Mouse (Mus musculus) kidney, adult 18-20 months (tissue): Measurements from ENCODE around the gene Chst5.
"Not testable (repeated sequence)": the region's sequence is repeated elsewhere in the genome, so short reads cannot be mapped to it uniquely, and the experiment has no call there.

ENCODE experiments used
- DNase-seq: peaks from one replicate; pipeline ENCODE4 v3.0.0; 2021

Chst5 gene

DNA sequence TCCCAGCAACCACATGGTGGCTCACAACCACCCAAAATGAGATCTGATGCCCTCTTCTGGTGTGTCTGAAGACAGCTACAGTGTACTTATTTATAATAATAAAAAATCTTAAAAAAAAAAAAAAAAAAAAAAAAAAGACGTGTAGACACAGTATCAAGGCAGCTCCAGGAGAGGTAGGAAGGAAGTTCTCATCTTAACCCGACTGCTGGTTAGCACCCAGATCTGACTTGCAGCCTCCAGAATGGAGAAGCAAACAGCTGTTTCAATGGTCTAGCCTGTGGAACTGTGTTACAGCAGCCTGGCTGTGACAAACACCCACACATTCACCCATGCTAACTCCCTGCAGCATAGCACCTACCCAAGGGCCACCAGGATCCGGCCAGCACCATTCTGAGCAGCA, 39.9 kb downstream of the Chst5 start:
- no peak for DNase-seq

- DNase-seq: no peak
Observed at GRCm38 (mm10) chr8:111868664-111869063, 41.6 kb downstream of the Chst5 start.

- no peak for DNase-seq
Observed at GRCm38 (mm10) chr8:111865857-111866256, 44.4 kb downstream of the Chst5 start.

DNA sequence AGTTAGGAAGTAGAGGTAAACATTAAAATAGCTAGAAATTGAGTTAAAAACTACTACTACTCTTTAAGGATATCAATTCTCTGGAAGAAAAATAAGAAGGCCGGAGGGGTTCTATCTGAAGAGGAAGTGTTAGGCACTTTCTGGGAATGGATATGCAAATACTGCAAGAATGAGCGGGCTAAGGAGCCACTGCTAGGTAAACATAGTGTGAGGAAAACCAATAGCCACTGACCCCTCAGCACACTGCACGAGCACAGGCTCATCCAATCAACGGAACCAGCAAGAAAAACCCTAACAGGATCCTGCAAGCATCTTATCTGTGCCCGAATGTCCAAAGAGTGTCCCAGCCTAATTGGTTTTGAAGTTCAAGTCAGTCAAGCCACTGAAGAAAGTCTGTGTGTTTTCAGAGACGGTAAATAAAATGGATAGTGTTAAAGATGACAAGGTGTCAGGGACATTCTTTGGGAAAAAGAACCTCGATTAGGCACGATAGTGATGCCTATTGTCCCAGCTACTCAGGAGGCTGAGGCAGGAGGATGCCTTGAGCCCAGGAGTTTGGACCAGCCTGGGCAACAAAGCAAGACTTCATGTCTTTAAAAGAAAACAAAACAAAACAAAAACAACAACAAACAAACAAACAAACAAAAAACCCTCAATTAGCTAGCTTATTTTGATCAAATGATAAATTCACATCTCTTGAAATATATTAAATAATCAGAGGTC, 45.0 kb downstream of the Chst5 start:
- DNase-seq: no peak

DNA sequence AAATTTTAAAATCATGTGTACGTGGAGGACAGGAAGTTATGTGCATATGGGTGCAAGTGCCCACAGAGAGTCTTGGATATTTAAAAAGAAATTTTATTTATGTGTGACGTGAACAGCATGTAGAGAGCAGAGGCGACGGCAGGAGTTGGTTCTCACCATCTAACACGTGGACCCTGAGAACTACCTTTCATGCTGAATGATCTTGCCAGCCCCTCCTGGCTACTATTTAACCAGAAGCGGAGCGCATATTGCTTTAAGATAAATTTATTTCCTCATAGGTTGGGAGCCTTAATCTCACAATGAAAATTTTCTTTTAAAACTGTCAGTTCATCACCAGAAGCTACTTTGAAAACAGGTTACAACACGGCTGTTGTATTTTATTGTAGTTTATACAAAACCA, 45.6 kb downstream of the Chst5 start:
- DNase-seq: no peak

GRCm38 (mm10) chr8:111863280-111863679, 47.0 kb downstream of the Chst5 start:
- no peak for DNase-seq

GRCm38 (mm10) chr8:111855977-111856376, 54.3 kb downstream of the Chst5 start:
- DNase-seq: no peak

GRCm38 (mm10) chr8:111853861-111854501, 56.3 kb downstream of the Chst5 start, which contains the start of gene Cfdp1:
TSS of gene Cfdp1 (minus strand) at chr8:111854291.
- DNase-seq: peak; percentile 95

GRCm38 (mm10) chr8:111853219-111853618, 57.0 kb downstream of the Chst5 start:
- DNase-seq: not testable (repeated sequence)

GRCm38 (mm10) chr8:111846746-111847145, 63.5 kb downstream of the Chst5 start:
- no peak for DNase-seq
